Mouse (Mus musculus) stomach, embryonic 16.5 days (tissue): ENCODE results near the gene Rbms1. TPM values are rescaled to one million over a fixed set of nuclear protein-coding genes. Genes with fewer than 3 reads are reported as not detected.

Source experiments
- ATAC-seq: fragments of 200-750 bp; cut with Nextera tagmentation; 2 replicates; pipeline ENCODE4 v1.8.0; 2017; ENCODE audit warnings: moderate number of reproducible peaks, moderate TSS enrichment; ENCODE audit not compliant: insufficient read depth, low FRiP score
- H3K27ac ChIP-seq: fragments of 300-500 bp; sonication (generic); 2 replicates; pipeline ENCODE4 v1.5.1; 2014; ENCODE audit warnings: low read length
- H3K27me3 ChIP-seq: fragments of 300-500 bp; sonication (generic); 2 replicates; pipeline ENCODE4 v1.6.1; 2014; ENCODE audit warnings: low read length, control low read depth, mixed read lengths; ENCODE audit not compliant: control insufficient read depth, insufficient read depth
- H3K36me3 ChIP-seq: fragments of 300-500 bp; sonication (generic); 2 replicates; pipeline ENCODE4 v1.6.1; 2014; ENCODE audit warnings: low read length; ENCODE audit not compliant: control insufficient read depth, insufficient read depth
- H3K4me1 ChIP-seq: fragments of 300-500 bp; sonication (generic); 2 replicates; pipeline ENCODE4 v1.6.1; 2014; ENCODE audit warnings: low read length, control low read depth, mixed read lengths; ENCODE audit not compliant: control insufficient read depth, insufficient read depth
- H3K4me2 ChIP-seq: fragments of 300-500 bp; sonication (generic); 2 replicates; pipeline ENCODE4 v1.6.1; 2014; ENCODE audit warnings: low read depth, low read length, mixed read lengths
- H3K4me3 ChIP-seq: fragments of 300-500 bp; sonication (generic); replicated peaks from 2 replicates; pipeline ENCODE4 v1.5.1; 2014; ENCODE audit warnings: mild to moderate bottlenecking, low read length
- H3K9ac ChIP-seq: fragments of 300-500 bp; sonication (generic); 2 replicates; pipeline ENCODE4 v1.6.1; 2014; ENCODE audit warnings: low read length
- H3K9me3 ChIP-seq: fragments of 300-500 bp; sonication (generic); replicated peaks from 2 replicates; pipeline ENCODE4 v1.6.1; 2016; ENCODE audit warnings: low read length, control low read depth; ENCODE audit not compliant: control insufficient read depth
- WGBS: fragments of 180-500 bp; shearing (Covaris S2); extraction: QIAGEN DNeasy Blood & Tissue Kit; methylation state at CpG from one replicate; pipeline ENCODE4 v1.1.7; 2014; 5-methylcytosine and 5-hydroxymethylcytosine counted together
- polyA plus RNA-seq: library from polyadenylated mRNA; unstranded; fragments of >200 nt; fragmentation: Nextera tagmentation; extraction: Ambion mirVana; gene quantifications from 2 replicates; pipeline ENCODE4 v1.2.1, GENCODE M21; 2015

Rbms1 gene
- polyA plus RNA-seq, 1 experiment from 2014 or later = 110 TPM

DNA sequence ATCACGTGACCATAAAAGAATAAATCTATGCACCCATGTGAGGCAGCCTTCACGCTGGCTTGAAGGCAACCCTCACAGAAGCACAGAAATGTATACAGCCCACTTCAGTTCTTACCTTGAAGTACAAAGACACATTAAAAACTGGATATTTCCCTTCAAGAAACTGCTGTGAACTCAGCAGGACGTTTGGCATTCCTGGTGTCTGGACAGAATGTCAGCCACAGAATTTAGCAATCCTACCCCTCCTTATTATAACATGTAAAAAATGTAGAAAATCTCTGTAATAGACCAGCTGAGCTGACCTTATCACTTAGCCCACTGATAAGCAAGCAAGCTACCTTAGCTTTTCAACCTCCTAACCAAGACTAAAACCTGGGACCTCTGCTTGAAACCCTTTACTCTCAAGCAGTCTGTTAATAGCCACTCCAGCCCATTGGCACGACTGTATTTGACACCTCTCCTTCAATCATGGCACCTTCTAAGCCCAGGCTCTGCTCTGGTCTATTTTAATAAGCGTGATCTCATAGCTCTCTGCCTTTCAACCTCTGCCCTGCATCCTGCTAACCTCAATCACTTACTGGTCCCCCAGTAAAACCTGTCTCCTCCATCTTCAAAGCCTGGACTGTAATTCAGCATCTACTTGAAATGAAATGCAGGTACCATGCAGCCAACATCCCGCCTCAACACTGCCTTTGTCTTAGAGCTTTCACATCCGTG lies 90.7 kb downstream of the Rbms1 start:
- H3K36me3 ChIP-seq = no peaks in the 10 kb centered on the region
- no peak overlapping the region for H3K4me2 ChIP-seq
- no peaks in the 10 kb centered on the region for H3K27me3 ChIP-seq
- ATAC-seq = no peak
- 57% methylated on average over 7 of the region's 7 CpGs for WGBS
- peaks cover 54% of the 10 kb centered on the region for H3K4me1 ChIP-seq
- no peak overlapping the region for H3K9ac ChIP-seq
- no peaks in the 10 kb centered on the region for H3K9me3 ChIP-seq
- no peak overlapping the region for H3K27ac ChIP-seq
- no peak overlapping the region for H3K4me3 ChIP-seq

DNA sequence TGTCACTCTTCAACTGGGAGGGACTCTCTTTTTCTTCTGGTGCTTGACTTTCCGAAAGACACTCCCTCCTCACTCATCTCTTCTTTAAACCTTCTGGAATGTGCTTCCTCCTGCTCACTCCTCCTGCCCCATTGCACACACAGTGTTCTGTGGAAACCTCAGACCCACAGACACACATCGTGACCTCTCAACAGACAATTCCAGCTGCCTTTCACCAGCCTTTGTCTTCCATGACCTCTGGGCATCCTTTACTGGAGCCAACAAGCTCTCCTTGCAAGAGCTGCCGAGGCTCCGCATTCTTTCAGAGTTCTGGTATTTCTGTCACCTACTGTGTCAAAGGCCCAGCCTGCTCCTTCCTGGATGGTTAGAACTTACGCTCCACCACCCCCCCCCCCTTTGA lies 92.0 kb downstream of the Rbms1 start:
- no peaks in the 10 kb centered on the region for H3K9me3 ChIP-seq
- peaks cover 46% of the 10 kb centered on the region for H3K4me1 ChIP-seq
- H3K9ac ChIP-seq = no peak overlapping the region
- H3K4me3 ChIP-seq = no peak overlapping the region
- no peak overlapping the region for H3K4me2 ChIP-seq
- H3K36me3 ChIP-seq = no peaks in the 10 kb centered on the region
- WGBS = 45% methylated on average over 5 of the region's 5 CpGs
- H3K27me3 ChIP-seq = no peaks in the 10 kb centered on the region
- H3K27ac ChIP-seq = peak overlapping the region; percentile 58
- 0 out of 2 replicates have a peak, but pooled peaks have one; percentile 35 for ATAC-seq

- H3K4me1 ChIP-seq = peaks cover 48% of the 10 kb centered on the region
- no peak overlapping the region for H3K4me2 ChIP-seq
- no peaks in the 10 kb centered on the region for H3K36me3 ChIP-seq
- H3K27ac ChIP-seq = peak overlapping the region; percentile 57; the same call in 1 of the 2 replicates
- 47% methylated on average over 4 of the region's 4 CpGs for WGBS
- H3K27me3 ChIP-seq = no peaks in the 10 kb centered on the region
- no peaks in the 10 kb centered on the region for H3K9me3 ChIP-seq
- ATAC-seq = no peak
- no peak overlapping the region for H3K4me3 ChIP-seq
- no peak overlapping the region for H3K9ac ChIP-seq
Observed at GRCm38 (mm10) chr2:60870450-60870849, 92.5 kb downstream of the Rbms1 start.

GRCm38 (mm10) chr2:60869001-60869743 lies 93.8 kb downstream of the Rbms1 start:
- no peak for ATAC-seq
- Histone ChIP-seq H3K4me2 (no peak overlapping the region), H3K9me3 (no peaks in the 10 kb centered on the region), H3K27me3 (no peaks in the 10 kb centered on the region), H3K4me1 (peaks cover 58% of the 10 kb centered on the region), H3K27ac (no peak overlapping the region), H3K36me3 (no peaks in the 10 kb centered on the region), H3K4me3 (no peak overlapping the region), H3K9ac (no peak overlapping the region)
- WGBS = 44% methylated on average over 12 of the region's 12 CpGs

DNA sequence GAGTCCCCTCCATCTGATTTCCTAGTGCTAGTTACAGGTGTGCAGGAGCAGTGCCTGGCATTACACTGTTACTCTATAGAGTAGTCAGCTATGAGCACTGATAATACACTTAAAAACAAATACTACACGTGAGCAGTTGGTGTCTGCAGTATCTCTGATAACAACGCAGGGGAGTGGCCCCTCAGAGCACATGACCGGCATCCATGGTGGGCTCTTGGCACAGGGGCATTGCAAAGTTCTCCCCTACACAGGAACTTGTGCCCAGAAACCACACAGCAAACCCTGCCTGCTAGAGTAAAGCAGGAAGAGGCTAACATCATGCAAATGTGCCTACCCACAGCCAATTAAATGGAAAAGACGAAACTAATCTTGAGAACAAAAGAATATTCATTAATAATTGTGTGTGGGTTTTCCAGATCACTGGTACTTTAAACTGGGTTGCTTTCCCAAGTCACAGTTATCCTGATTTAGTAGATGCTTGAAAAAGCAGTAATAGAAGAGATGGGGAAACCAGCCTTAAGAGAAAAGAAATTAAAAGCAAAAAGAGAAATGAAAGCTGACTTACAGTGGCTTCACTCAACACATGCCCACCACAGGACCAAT lies 94.8 kb downstream of the Rbms1 start:
- 62% methylated on average over 4 of the region's 4 CpGs for WGBS
- Histone ChIP-seq H3K9me3 (no peaks in the 10 kb centered on the region), H3K4me3 (no peak overlapping the region), H3K36me3 (no peaks in the 10 kb centered on the region), H3K27me3 (no peaks in the 10 kb centered on the region), H3K4me2 (no peak overlapping the region), H3K27ac (no peak overlapping the region; the same call in 1 of the 2 replicates), H3K9ac (no peak overlapping the region), H3K4me1 (peaks cover 60% of the 10 kb centered on the region)
- ATAC-seq = no peak

GRCm38 (mm10) chr2:60867304-60867703 lies 95.7 kb downstream of the Rbms1 start:
- no peaks in the 10 kb centered on the region for H3K36me3 ChIP-seq
- 76% methylated on average over 8 of the region's 8 CpGs for WGBS
- H3K4me2 ChIP-seq = no peak overlapping the region
- peaks cover 56% of the 10 kb centered on the region for H3K4me1 ChIP-seq
- no peak overlapping the region for H3K4me3 ChIP-seq
- no peak overlapping the region for H3K9ac ChIP-seq
- H3K9me3 ChIP-seq = no peaks in the 10 kb centered on the region
- no peak for ATAC-seq
- no peaks in the 10 kb centered on the region for H3K27me3 ChIP-seq
- no peak overlapping the region; the same call in 1 of the 2 replicates for H3K27ac ChIP-seq

- 34% methylated on average over 1 of the region's 1 CpGs for WGBS
Observed at GRCm38 (mm10) chr2:60865869-60866268, 97.1 kb downstream of the Rbms1 start.

GRCm38 (mm10) chr2:60864977-60865376 lies 98.0 kb downstream of the Rbms1 start:
- H3K36me3 ChIP-seq = no peaks in the 10 kb centered on the region
- peaks cover 5% of the 10 kb centered on the region; the same call in 1 of the 2 replicates for H3K9me3 ChIP-seq
- H3K4me2 ChIP-seq = 0 out of 2 replicates have a peak overlapping the region, but pooled peaks have one; percentile 8
- 25% methylated on average over 5 of the region's 5 CpGs for WGBS
- peak overlapping the region; percentile 12; the same call in 1 of the 2 replicates for H3K27ac ChIP-seq
- no peak overlapping the region for H3K4me3 ChIP-seq
- H3K27me3 ChIP-seq = no peaks in the 10 kb centered on the region
- ATAC-seq = no peak
- peaks cover 38% of the 10 kb centered on the region for H3K4me1 ChIP-seq
- H3K9ac ChIP-seq = peak overlapping the region; percentile 17; the same call in 1 of the 2 replicates

More at GRCm38 (mm10) chr2:60865869-60866268, 97.1 kb downstream of the Rbms1 start:
- Histone ChIP-seq H3K27ac (no peak overlapping the region), H3K4me2 (no peak overlapping the region), H3K27me3 (no peaks in the 10 kb centered on the region), H3K9me3 (peaks cover 5% of the 10 kb centered on the region; the same call in 1 of the 2 replicates), H3K9ac (no peak overlapping the region), H3K4me3 (no peak overlapping the region), H3K4me1 (peaks cover 46% of the 10 kb centered on the region), H3K36me3 (no peaks in the 10 kb centered on the region)
- no peak for ATAC-seq
